Mouse (Mus musculus) ES-Bruce4 (cell line): Measurements from ENCODE around the gene Dusp27.

Experiments
- CTCF ChIP-seq: IDR thresholded peaks from one replicate; pipeline ENCODE4 v1.8.1; 2011; ENCODE audit warnings: low read depth, low read length
- EP300 ChIP-seq: IDR thresholded peaks from 2 replicates; pipeline ENCODE4 v1.6.1; 2011; ENCODE audit warnings: low read depth, low read length; ENCODE audit not compliant: insufficient read depth
- POLR2A ChIP-seq: IDR thresholded peaks from one replicate; pipeline ENCODE4 v1.8.1; 2011; ENCODE audit warnings: low read length; ENCODE audit not compliant: insufficient read depth

GRCm38 (mm10) chr1:166167405-166167804, 39.7 kb upstream of the Dusp27 start:
- TF ChIP-seq CTCF (no peak), POLR2A (no peak), EP300 (no peak)
